Mouse (Mus musculus) cerebellum, adult 11-12 months (tissue): ENCODE results near the gene Ppef2.

ENCODE experiments used
- DNase-seq: peaks from one replicate; pipeline ENCODE4 v3.0.0; 2022

Ppef2 gene

GRCm38 (mm10) chr5:92256218-92256617 is at the start of gene Ppef2:
Gene Ppef2, minus strand, starts transcription at chr5:92256278.
- DNase-seq, result no peak

- no peak for DNase-seq
Measured at GRCm38 (mm10) chr5:92304291-92304690, 48.2 kb upstream of the Ppef2 start.

GRCm38 (mm10) chr5:92302149-92302840 is 46.2 kb upstream of the Ppef2 start:
- DNase-seq, result no peak

- no peak for DNase-seq
Measured at GRCm38 (mm10) chr5:92294525-92294924, 38.4 kb upstream of the Ppef2 start.

- no peak for DNase-seq
Measured at GRCm38 (mm10) chr5:92291652-92292414, 35.8 kb upstream of the Ppef2 start.

- no peak for DNase-seq
Measured at GRCm38 (mm10) chr5:92287840-92288239, 31.8 kb upstream of the Ppef2 start.

GRCm38 (mm10) chr5:92283107-92283506 is 27.0 kb upstream of the Ppef2 start:
- no peak for DNase-seq

GRCm38 (mm10) chr5:92282571-92282970 is 26.5 kb upstream of the Ppef2 start:
- no peak for DNase-seq

GRCm38 (mm10) chr5:92278942-92279537 is 23.0 kb upstream of the Ppef2 start:
- peak; percentile 15 for DNase-seq

GRCm38 (mm10) chr5:92277437-92278394 is 21.6 kb upstream of the Ppef2 start, which contains the start of gene Naaa:
Gene Naaa, minus strand, starts transcription at chr5:92278170.
- DNase-seq, result peak; percentile 88

- no peak for DNase-seq
Measured at GRCm38 (mm10) chr5:92270496-92270895, 14.4 kb upstream of the Ppef2 start.

GRCm38 (mm10) chr5:92263761-92264359 is 7.8 kb upstream of the Ppef2 start:
- peak; percentile 56 for DNase-seq

- no peak for DNase-seq
Measured at GRCm38 (mm10) chr5:92262646-92263045, 6.6 kb upstream of the Ppef2 start.

- no peak for DNase-seq
Measured at GRCm38 (mm10) chr5:92254476-92254875, 1.6 kb downstream of the Ppef2 start.

- no peak for DNase-seq
Measured at GRCm38 (mm10) chr5:92252797-92253343, 3.2 kb downstream of the Ppef2 start.

- no peak for DNase-seq
Measured at GRCm38 (mm10) chr5:92252031-92252430, 4.0 kb downstream of the Ppef2 start.

- DNase-seq, result no peak
Measured at GRCm38 (mm10) chr5:92248614-92249013, 7.5 kb downstream of the Ppef2 start.

GRCm38 (mm10) chr5:92245483-92245882 is 10.6 kb downstream of the Ppef2 start:
- DNase-seq, result no peak

GRCm38 (mm10) chr5:92244900-92245299 is 11.2 kb downstream of the Ppef2 start:
- no peak for DNase-seq

GRCm38 (mm10) chr5:92240769-92241168 is 15.3 kb downstream of the Ppef2 start:
- DNase-seq, result no peak

GRCm38 (mm10) chr5:92239333-92240232 is 16.5 kb downstream of the Ppef2 start:
- DNase-seq, result peak; percentile 50
